In genomic region chr11:35612262-35612896, GRCm38 (mm10) we compare ENCODE assay signal across 13 mouse cellular contexts.
DNase-seq lines count a peak whose midpoint lies in the region; ATAC-seq and TF ChIP-seq lines count a peak whose summit lies in the region.
"Had no signal": no experiment of that assay in that cellular context is flagged by ENCODE, and none has a peak within 500 bp of the region (broad histone marks: within the 10 kb centered on the region; RNA-seq: fewer than 3 reads in every experiment).

No protein-coding gene starts in this region.

- no peak for TF ChIP-seq CTCF in kidney, postnatal 0 days (IDR thresholded peaks at IDR 0.05; ENCODE audit: low read depth)

- H3K27me3 ChIP-seq in kidney, postnatal 0 days (ENCODE audit: insufficient read depth, low read length), result no peaks in the 10 kb centered on the region
- H3K27me3 ChIP-seq in embryonic facial prominence, embryonic 10.5 days (replicated peaks; ENCODE audit: low read depth, poor library complexity, severe bottlenecking), result peaks cover 53% of the 10 kb centered on the region
- H3K27me3 ChIP-seq in hindbrain, embryonic 16.5 days (replicated peaks; ENCODE audit: control insufficient read depth, insufficient read depth, low read length), result no peaks in the 10 kb centered on the region

- DNase-seq in adrenal gland, postnatal 10 days, result peak; percentile 24
- no peak for DNase-seq in adrenal gland, postnatal 36 days
- DNase-seq in kidney, postnatal 0 days (ENCODE audit: low spot score), result peak; percentile 32
- DNase-seq in kidney, postnatal 25 days, result no peak
- DNase-seq in embryonic facial prominence, embryonic 10.5 days (ENCODE audit: low spot score), result peak; percentile 56
- no peak for DNase-seq in spleen, adult 18-20 months
- DNase-seq: gastrocnemius, postnatal 36 days; liver; lung, embryonic 14.5 days; thymus, postnatal 4 days had no signal

- no peak for ATAC-seq in kidney, postnatal 0 days (replicated peaks; ENCODE audit: low FRiP score, low read depth)
- peak; percentile 62 for ATAC-seq in hindbrain, embryonic 16.5 days
- no peak for ATAC-seq in granulocyte monocyte progenitor cell, adult 5-6 weeks (replicated peaks; ENCODE audit: poor library complexity, severe bottlenecking)
- ATAC-seq: inflammation-experienced regulatory T-cells, adult 6 months had no signal

- H3K9ac ChIP-seq in kidney, postnatal 0 days (ENCODE audit: low read depth, low read length), result no peak overlapping the region
- no peak overlapping the region for H3K9ac ChIP-seq in hindbrain, embryonic 16.5 days (ENCODE audit: low read depth, low read length)
- H3K9ac ChIP-seq: lung, embryonic 14.5 days had no signal

- H3K4me1 ChIP-seq in kidney, postnatal 0 days (replicated peaks; ENCODE audit: insufficient read depth, low read length), result no peaks in the 10 kb centered on the region
- peaks cover 38% of the 10 kb centered on the region for H3K4me1 ChIP-seq in embryonic facial prominence, embryonic 10.5 days
- peaks cover 7% of the 10 kb centered on the region; the same call in 1 of the 2 replicates for H3K4me1 ChIP-seq in hindbrain, embryonic 16.5 days (ENCODE audit: control insufficient read depth, insufficient read depth, low read depth, low read length)

- H3K4me3 ChIP-seq in kidney, postnatal 0 days (replicated peaks; ENCODE audit: low read depth, low read length), result no peak overlapping the region
- H3K4me3 ChIP-seq in embryonic facial prominence, embryonic 10.5 days, result no peak overlapping the region; the same call in 1 of the 2 replicates
- H3K4me3 ChIP-seq in hindbrain, embryonic 16.5 days (ENCODE audit: low read length), result no peak overlapping the region

- H3K9me3 ChIP-seq in kidney, postnatal 0 days (replicated peaks; ENCODE audit: low read length), result no peaks in the 10 kb centered on the region
- H3K9me3 ChIP-seq in embryonic facial prominence, embryonic 10.5 days, result no peaks in the 10 kb centered on the region
- no peaks in the 10 kb centered on the region for H3K9me3 ChIP-seq in hindbrain, embryonic 16.5 days (ENCODE audit: control insufficient read depth, low read length)

- 33% methylated on average over 13 of the region's 13 CpGs for WGBS in kidney, postnatal 0 days
- 39% methylated on average over 13 of the region's 13 CpGs for WGBS in embryonic facial prominence, embryonic 10.5 days
- WGBS in hindbrain, embryonic 16.5 days, result 49% methylated on average over 13 of the region's 13 CpGs

- no peak overlapping the region for H3K4me2 ChIP-seq in kidney, postnatal 0 days (ENCODE audit: low read length)
- no peak overlapping the region for H3K4me2 ChIP-seq in hindbrain, embryonic 16.5 days (ENCODE audit: low read length)
- H3K4me2 ChIP-seq: lung, embryonic 14.5 days had no signal

- H3K36me3 ChIP-seq in kidney, postnatal 0 days (ENCODE audit: insufficient read depth, low read length), result no peaks in the 10 kb centered on the region
- H3K36me3 ChIP-seq in embryonic facial prominence, embryonic 10.5 days (replicated peaks), result peaks cover 18% of the 10 kb centered on the region
- no peaks in the 10 kb centered on the region for H3K36me3 ChIP-seq in hindbrain, embryonic 16.5 days (ENCODE audit: control insufficient read depth, insufficient read depth, low read length)

- no peak overlapping the region for H3K27ac ChIP-seq in kidney, postnatal 0 days
- H3K27ac ChIP-seq in embryonic facial prominence, embryonic 10.5 days (replicated peaks), result peak overlapping the region; percentile 27; the same call in 1 of the 2 replicates
- H3K27ac ChIP-seq in hindbrain, embryonic 16.5 days (ENCODE audit: low read depth, low read length), result no peak overlapping the region

Comparison
In these comparisons a context has a peak if more than half of its experiments do, and no peak if none do; other contexts are left out.
1. DNase-seq: peak in adrenal gland, postnatal 10 days (single experiment), kidney, postnatal 0 days (single experiment) and embryonic facial prominence, embryonic 10.5 days (single experiment); none in adrenal gland, postnatal 36 days (0 of 2), kidney, postnatal 25 days (0 of 2) and spleen, adult 18-20 months (0 of 2).